In the genomic region with DNA sequence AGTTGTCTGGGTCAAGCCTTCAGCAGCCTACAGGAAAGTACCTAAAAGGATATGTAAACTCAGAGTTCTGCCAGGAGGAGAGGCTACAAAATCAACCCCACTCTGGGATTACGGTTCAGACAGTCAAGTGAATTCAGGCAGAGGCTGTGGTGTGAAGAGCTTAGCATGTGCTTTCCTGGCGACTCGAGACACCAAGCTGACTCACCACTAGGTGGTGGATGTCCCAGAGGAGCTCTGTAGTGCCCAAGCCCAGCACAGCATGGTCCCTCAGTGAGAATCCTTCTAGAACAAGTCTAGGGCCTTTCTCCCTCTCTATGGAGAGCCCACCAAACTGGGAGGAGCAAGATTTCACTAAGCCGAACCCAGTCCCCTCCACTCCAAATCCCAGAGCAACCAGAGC, we compare ENCODE assay signal across 9 mouse cellular contexts. TPM values are rescaled to one million over a fixed set of nuclear protein-coding genes. Genes with fewer than 3 reads are reported as not detected.
DNase-seq lines count a peak whose midpoint lies in the region; ATAC-seq and TF ChIP-seq lines count a peak whose summit lies in the region.
"Had no signal": no experiment of that assay in that cellular context is flagged by ENCODE, and none has a peak within 500 bp of the region (broad histone marks: within the 10 kb centered on the region; RNA-seq: fewer than 3 reads in every experiment).

No protein-coding gene starts in this region.

- WGBS in forebrain, embryonic 12.5 days, result 48% methylated on average over 4 of the region's 4 CpGs

- intact Hi-C loops in left cerebral cortex, adult 2 months (cut with DNase I), result no loop called here
- intact Hi-C loops in left cerebral cortex, postnatal 4 days (cut with DNase I), result no loop called here

- no peaks in the 10 kb centered on the region for H3K9me3 ChIP-seq in forebrain, embryonic 12.5 days

- H3K27ac ChIP-seq in left cerebral cortex, adult 2 months, result no peak overlapping the region
- no peak overlapping the region for H3K27ac ChIP-seq in forebrain, embryonic 12.5 days

- DNase-seq in adrenal gland, adult 2 months, result peak; percentile 11
- no peak for DNase-seq in adrenal gland, adult 8-10 months
- no peak for DNase-seq in left cerebral cortex, adult 2 months (ENCODE audit: extremely low spot score in 1 of 2, low spot score in 2 of 2)
- DNase-seq in left cerebral cortex, postnatal 4 days, result no peak
- peak; percentile 70 for DNase-seq in ZHBTc4 (ENCODE audit: low read depth, low spot score)
- no peak for DNase-seq in frontal cortex, postnatal 14 days (ENCODE audit: low spot score in 2 of 2)

- ATAC-seq in megakaryocyte-erythroid progenitor cell, adult 5-6 weeks (replicated peaks; ENCODE audit: low FRiP score, low TSS enrichment, poor library complexity, severe bottlenecking), result peak; percentile 81
- ATAC-seq in forebrain, embryonic 12.5 days (ENCODE audit: low FRiP score), result no peak

- no peaks in the 10 kb centered on the region for H3K36me3 ChIP-seq in forebrain, embryonic 12.5 days (replicated peaks)

- H3K4me2 ChIP-seq in forebrain, embryonic 12.5 days, result no peak overlapping the region

- no peak overlapping the region for H3K9ac ChIP-seq in forebrain, embryonic 12.5 days

- TF ChIP-seq CTCF in left cerebral cortex, adult 2 months (IDR thresholded peaks at IDR 0.05), result peak; percentile 43

- peaks cover 10% of the 10 kb centered on the region; the same call in 1 of the 2 replicates for H3K27me3 ChIP-seq in forebrain, embryonic 12.5 days

- no peak overlapping the region for H3K4me3 ChIP-seq in left cerebral cortex, adult 2 months
- no peak overlapping the region for H3K4me3 ChIP-seq in forebrain, embryonic 12.5 days (replicated peaks)

- no peaks in the 10 kb centered on the region for H3K4me1 ChIP-seq in forebrain, embryonic 12.5 days

RNA-seq across cellular contexts. Expression of a gene that starts 9.8 kb away (rescaled TPM):
- total RNA-seq in adrenal gland, adult 2 months (2021), result 1 to 10 TPM in 1 of 2 experiments, under 1 TPM in 1; 0.21 to 4.7 TPM
- polyA plus RNA-seq in adrenal gland, adult 2 months (2012; rRNA removed), result 19.0 and 37.5 TPM in 2 replicates
- total RNA-seq in adrenal gland, adult 8-10 months (2022), result 1 to 10 TPM in 2 of 4 experiments, not detected in 2; 1.9 to 9.5 TPM
- 10 to 100 TPM; 12.4 to 13.7 TPM for total RNA-seq in left cerebral cortex, adult 2 months (2021)
- 1 to 10 TPM in 1 of 2 experiments, under 1 TPM in 1; 0.62 to 1.1 TPM for total RNA-seq in left cerebral cortex, postnatal 4 days (2021)
- not detected in 2 replicates for total RNA-seq in megakaryocyte-erythroid progenitor cell, adult 5-6 weeks (2014; fragmentation: Nextera tagmentation)
- not detected in 2 replicates for total RNA-seq in megakaryocyte-erythroid progenitor cell, adult 5-6 weeks (2017)
- not detected in 2 replicates for polyA plus RNA-seq in forebrain, embryonic 12.5 days (2016; fragmentation: Nextera tagmentation; extraction: Ambion mirVana)
- polyA plus RNA-seq: limb, embryonic 11.5 days had no signal

Comparison
In these comparisons a context has a peak if more than half of its experiments do, and no peak if none do; other contexts are left out.
1. DNase-seq: peak in adrenal gland, adult 2 months (single experiment) and ZHBTc4 (single experiment); none in adrenal gland, adult 8-10 months (single experiment), left cerebral cortex, adult 2 months (0 of 2), left cerebral cortex, postnatal 4 days (single experiment) and frontal cortex, postnatal 14 days (0 of 2).